Mouse (Mus musculus) C2C12 (cell line): ENCODE measurements around the gene 2200002J24Rik. TPM values are rescaled to one million over a fixed set of nuclear protein-coding genes. Genes with fewer than 3 reads are reported as not detected.
A peak's percentile ranks its signal among the peaks of the same experiment; 100 is the strongest.
"Not testable (repeated sequence)": the region's sequence is repeated elsewhere in the genome, so short reads cannot be mapped to it uniquely, and the experiment has no call there.

Experiments used
- H3K27me3 ChIP-seq: one replicate; pipeline ENCODE4 v1.6.1; 2011; ENCODE audit not compliant: control insufficient read depth, insufficient read depth, insufficient read length
- H3K36me3 ChIP-seq: one replicate; pipeline ENCODE4 v1.6.1; 2011; ENCODE audit not compliant: control insufficient read depth, insufficient read depth
- H3K4me3 ChIP-seq: one replicate; pipeline ENCODE4 v1.5.1; 2011; ENCODE audit warnings: mild to moderate bottlenecking, control low read depth; ENCODE audit not compliant: poor library complexity, insufficient read depth, severe bottlenecking
- H3K79me2 ChIP-seq: one replicate; pipeline ENCODE4 v1.6.1; 2011; ENCODE audit not compliant: control insufficient read depth, insufficient read depth
- H3K79me3 ChIP-seq: one replicate; pipeline ENCODE4 v1.6.1; 2011; ENCODE audit warnings: low read depth, control low read depth
- H3ac ChIP-seq: one replicate; pipeline ENCODE3; 2011; ENCODE audit warnings: low read depth; ENCODE audit not compliant: control insufficient read depth, insufficient read length
- CEBPB ChIP-seq: IDR thresholded peaks from one replicate; pipeline ENCODE4 v1.6.1; 2011; ENCODE audit warnings: low read depth, mild to moderate bottlenecking, control low read depth, moderate library complexity
- CTCF ChIP-seq: IDR thresholded peaks from one replicate; pipeline ENCODE4 v1.5.1; 2011; ENCODE audit not compliant: control insufficient read depth, insufficient read depth, insufficient read length
- FOSL1 ChIP-seq: IDR thresholded peaks from one replicate; pipeline ENCODE4 v1.8.0; 2011; ENCODE audit warnings: mild to moderate bottlenecking, low read length; ENCODE audit not compliant: poor library complexity, insufficient read depth, severe bottlenecking
- MAX ChIP-seq: IDR thresholded peaks from one replicate; pipeline ENCODE4 v1.6.1; 2011; ENCODE audit warnings: mild to moderate bottlenecking, control low read depth
- MYOD1 ChIP-seq: IDR thresholded peaks from one replicate; pipeline ENCODE4 v1.6.1; 2011; ENCODE audit warnings: low read depth; ENCODE audit not compliant: control insufficient read depth, insufficient read length
- MYOG ChIP-seq: IDR thresholded peaks from one replicate; pipeline ENCODE4 v1.6.1; 2011; ENCODE audit not compliant: control insufficient read depth, insufficient read length; ENCODE audit errors: extremely low read depth
- USF1 ChIP-seq: IDR thresholded peaks from one replicate; pipeline ENCODE4 v1.6.1; 2011; ENCODE audit warnings: low read depth, mild to moderate bottlenecking, control low read depth, moderate library complexity
- polyA plus RNA-seq: library from polyadenylated mRNA; unstranded; fragments of >200 nt; fragmentation: generic; extraction: Trizol; gene quantifications from one replicate; pipeline ENCODE4 v1.2.1, GENCODE M21; 2012; ENCODE audit warnings: missing spikeins

The 2200002J24Rik gene
- polyA plus RNA-seq, 1 experiment = not detected

- Histone ChIP-seq H3K79me3 (no peaks in the 10 kb centered on the region), H3ac (no peak overlapping the region), H3K4me3 (no peak overlapping the region), H3K79me2 (no peaks in the 10 kb centered on the region), H3K36me3 (no peaks in the 10 kb centered on the region), H3K27me3 (peaks cover 49% of the 10 kb centered on the region)
- TF ChIP-seq CEBPB (no peak), MYOG (no peak), MAX (no peak), CTCF (no peak), MYOD1 (no peak), USF1 (no peak), FOSL1 (no peak)
Observed at GRCm38 (mm10) chr7:30721286-30721685, 22.6 kb downstream of the 2200002J24Rik start.

- no peak overlapping the region for H3K4me3 ChIP-seq
- H3ac ChIP-seq = no peak overlapping the region
Observed at GRCm38 (mm10) chr7:30723274-30723953, 24.7 kb downstream of the 2200002J24Rik start.

GRCm38 (mm10) chr7:30728214-30728613 lies 29.5 kb downstream of the 2200002J24Rik start:
- H3ac ChIP-seq = peak overlapping the region; percentile 83

More at GRCm38 (mm10) chr7:30723274-30723953, 24.7 kb downstream of the 2200002J24Rik start:
- peaks cover 31% of the 10 kb centered on the region for H3K27me3 ChIP-seq
- peaks cover 8% of the 10 kb centered on the region for H3K79me2 ChIP-seq
- H3K79me3 ChIP-seq = peaks cover 2% of the 10 kb centered on the region
- no peaks in the 10 kb centered on the region for H3K36me3 ChIP-seq
- TF ChIP-seq MYOD1 = no peak

GRCm38 (mm10) chr7:30728739-30729395 lies 30.1 kb downstream of the 2200002J24Rik start:
- Histone ChIP-seq H3K4me3 (peak overlapping the region; percentile 48), H3ac (peak overlapping the region; percentile 83), H3K79me3 (peaks cover 7% of the 10 kb centered on the region), H3K79me2 (peaks cover 15% of the 10 kb centered on the region), H3K36me3 (no peaks in the 10 kb centered on the region), H3K27me3 (no peaks in the 10 kb centered on the region)
- TF ChIP-seq FOSL1 = no peak
- peak; percentile 70 for TF ChIP-seq USF1
- no peak for TF ChIP-seq MAX

More at GRCm38 (mm10) chr7:30728214-30728613, 29.5 kb downstream of the 2200002J24Rik start:
- Histone ChIP-seq H3K27me3 (no peaks in the 10 kb centered on the region), H3K36me3 (no peaks in the 10 kb centered on the region), H3K79me3 (peaks cover 7% of the 10 kb centered on the region), H3K4me3 (peak overlapping the region; percentile 48), H3K79me2 (peaks cover 15% of the 10 kb centered on the region)
- TF ChIP-seq USF1 (no peak), MAX (no peak)

- TF ChIP-seq USF1 (no peak), FOSL1 (no peak), MAX (peak; percentile 69), CTCF (no peak), MYOD1 (peak; percentile 16), MYOG (no peak)
- Histone ChIP-seq H3K79me3 (peaks cover 7% of the 10 kb centered on the region), H3K79me2 (peaks cover 15% of the 10 kb centered on the region), H3ac (peak within 1 kb of the TSS; percentile 83), H3K36me3 (no peaks in the 10 kb centered on the region), H3K27me3 (no peaks in the 10 kb centered on the region), H3K4me3 (peak within 1 kb of the TSS; percentile 48)
Observed at GRCm38 (mm10) chr7:30729396-30730063, 30.8 kb downstream of the 2200002J24Rik start, which contains the start of gene Tmem147. TSS of gene Tmem147 (minus strand) at chr7:30729540.

GRCm38 (mm10) chr7:30730064-30730722 lies 31.5 kb downstream of the 2200002J24Rik start:
- H3K79me2 ChIP-seq = peaks cover 15% of the 10 kb centered on the region
- H3K4me3 ChIP-seq = peak overlapping the region; percentile 48
- peak overlapping the region; percentile 25 for H3ac ChIP-seq
- not testable (repeated sequence) for H3K27me3 ChIP-seq, H3K36me3 ChIP-seq, H3K79me3 ChIP-seq
